Mouse (Mus musculus): ENCODE measurements around the gene Tuba1c.
A peak's percentile ranks its signal among the peaks of the same experiment; 100 is the strongest.

The Tuba1c gene

DNA sequence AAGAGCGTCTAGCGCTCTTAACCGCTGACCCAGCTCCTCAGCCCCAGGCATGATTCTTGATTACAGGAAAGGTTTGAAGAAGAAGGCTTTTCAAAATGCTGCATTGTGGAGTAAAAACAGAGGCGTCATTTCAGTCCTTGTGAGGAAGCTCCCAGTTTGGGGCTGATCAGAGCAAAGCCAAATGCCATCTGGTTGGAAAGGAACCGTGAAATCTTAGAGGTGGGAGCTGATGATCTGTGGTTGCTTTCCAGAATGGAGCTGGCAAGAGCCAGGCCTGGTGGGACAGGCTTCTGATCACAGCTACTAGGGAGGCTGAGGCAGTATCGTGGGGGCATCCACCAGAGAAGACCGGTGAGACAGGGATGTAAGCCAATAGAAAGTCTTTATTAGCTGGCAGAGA is 32.9 kb upstream of the Tuba1c start:
- DNase-seq = no peak

DNA sequence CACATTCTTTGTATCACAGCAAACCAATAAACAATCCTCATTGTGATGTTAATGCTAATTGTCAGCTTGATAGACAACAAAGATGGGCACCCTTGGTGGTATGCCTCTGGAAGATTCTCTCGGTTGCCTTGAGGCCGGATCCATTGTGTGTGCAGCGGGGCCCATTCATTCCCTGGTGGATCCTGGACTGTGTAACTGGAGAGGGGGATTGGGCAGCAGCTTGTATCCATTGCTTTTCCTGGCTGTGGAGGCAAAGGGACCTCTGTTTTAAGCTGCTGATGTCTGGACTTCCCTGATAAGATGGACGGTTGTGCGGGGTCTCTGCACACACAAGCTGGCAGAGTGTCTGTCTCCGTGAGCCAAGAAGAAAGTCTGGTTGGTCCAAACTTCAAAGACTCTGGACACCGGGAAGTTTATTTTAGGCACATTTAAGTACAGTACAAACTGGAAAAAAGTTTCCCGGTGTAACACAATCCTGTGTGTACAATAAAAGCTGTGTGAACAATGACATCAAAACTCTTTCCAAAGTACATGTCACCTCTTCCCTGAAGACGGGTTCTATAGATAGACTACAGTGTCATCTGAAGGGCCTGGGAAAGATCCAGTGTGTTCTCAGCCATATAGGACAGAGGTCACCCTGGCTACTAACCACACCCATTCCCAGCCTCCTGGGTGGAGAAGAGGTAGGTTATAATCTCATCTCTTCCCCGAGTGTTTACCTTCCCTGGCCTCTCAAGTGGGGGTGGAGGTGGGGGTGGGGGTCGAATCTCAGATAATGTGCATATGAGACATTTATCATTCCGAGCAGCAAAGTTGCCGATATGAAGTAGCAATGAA is 31.5 kb upstream of the Tuba1c start:
- no peak for DNase-seq

DNA sequence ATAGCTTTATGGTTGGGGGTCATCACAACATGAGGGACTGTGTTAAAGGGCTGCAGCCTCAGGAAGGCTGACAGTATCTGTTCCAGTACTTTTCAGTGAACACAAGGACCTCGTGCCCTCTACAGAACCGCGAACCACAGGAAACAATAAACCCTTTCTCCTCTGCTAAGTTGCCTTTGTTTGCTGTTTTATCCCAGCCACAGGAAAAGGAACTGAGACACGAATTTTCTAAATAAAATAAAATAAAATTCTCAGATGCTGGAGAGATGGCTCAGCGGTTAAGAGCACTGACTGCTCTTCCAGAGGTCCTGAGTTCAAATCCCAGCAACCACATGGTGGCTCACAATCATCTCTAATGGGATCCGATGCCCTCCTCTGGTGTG is 30.9 kb upstream of the Tuba1c start:
- no peak for DNase-seq

- DNase-seq = peak; percentile 72
These were observed 29.0 kb upstream of the Tuba1c start for GRCm38 (mm10) chr15:99000535-99001283.

DNA sequence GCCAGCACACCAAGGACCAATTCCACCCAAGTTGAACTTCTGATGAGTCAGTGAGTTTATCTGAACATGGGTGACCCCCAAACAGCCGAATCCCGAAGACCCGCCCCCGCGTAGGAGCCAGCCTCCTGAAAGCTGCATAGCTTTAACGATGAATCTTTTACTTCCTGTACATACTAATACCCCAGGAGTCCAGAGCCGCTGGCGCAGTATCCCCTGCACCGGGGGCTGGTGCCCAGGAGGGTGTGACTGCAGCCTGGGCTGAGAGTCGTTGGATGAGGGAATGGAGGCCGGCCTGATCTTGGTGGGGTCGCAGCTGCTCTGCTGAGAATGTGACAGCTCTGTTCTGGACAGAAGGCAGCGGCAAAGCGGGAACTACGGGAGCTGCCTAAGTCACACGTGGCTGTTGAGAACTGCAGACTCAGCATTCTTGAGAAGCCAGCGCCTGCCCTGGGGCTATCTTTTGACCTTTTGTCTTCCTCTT is 28.2 kb upstream of the Tuba1c start:
- DNase-seq = peak; percentile 54

GRCm38 (mm10) chr15:99003600-99003999 is 26.1 kb upstream of the Tuba1c start:
- no peak for DNase-seq

GRCm38 (mm10) chr15:99008801-99009241 is 20.9 kb upstream of the Tuba1c start:
- no peak for DNase-seq

GRCm38 (mm10) chr15:99010896-99011295 is 18.8 kb upstream of the Tuba1c start:
- DNase-seq = no peak

DNA sequence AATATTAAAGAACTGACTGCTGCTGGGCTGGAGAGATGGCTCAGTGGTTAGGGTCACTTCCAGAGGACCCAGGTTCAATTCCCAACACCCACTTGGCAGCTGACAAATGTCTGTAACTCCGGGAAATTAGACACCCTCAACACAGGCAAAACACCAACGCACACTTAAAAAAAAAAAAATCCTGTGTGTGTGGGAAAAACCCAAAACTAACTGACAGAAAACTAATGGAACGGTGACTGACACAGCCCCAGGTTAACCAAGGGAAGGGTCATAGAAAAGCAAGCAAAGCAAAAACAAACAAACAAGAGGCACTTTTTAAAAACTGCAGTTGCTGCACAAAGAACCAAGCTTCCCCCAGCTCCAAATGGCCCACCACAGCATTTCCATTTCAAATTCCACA is 17.7 kb upstream of the Tuba1c start:
- DNase-seq = no peak

GRCm38 (mm10) chr15:99014496-99015030 is 15.1 kb upstream of the Tuba1c start:
- DNase-seq = peak; percentile 47

DNA sequence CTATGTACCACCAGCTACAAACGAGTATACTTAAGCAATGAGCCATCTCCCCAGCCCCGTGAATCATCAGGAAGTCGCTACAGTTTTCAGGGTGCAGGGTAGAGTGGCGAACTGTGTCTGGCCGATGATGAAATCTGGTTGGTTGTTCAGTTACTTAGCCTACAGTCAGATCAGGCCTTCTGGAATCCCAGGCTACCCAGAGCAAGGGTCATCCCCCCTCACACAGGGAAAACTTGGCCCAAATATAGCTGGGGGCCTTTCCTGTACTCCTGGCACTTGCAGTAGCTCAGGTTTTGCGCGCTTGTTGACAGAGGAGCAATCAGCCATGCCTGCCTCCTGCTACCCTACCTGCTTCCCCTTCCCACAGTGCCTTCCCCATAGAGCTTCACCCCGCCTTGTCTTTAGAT is 12.3 kb upstream of the Tuba1c start:
- DNase-seq = no peak

DNA sequence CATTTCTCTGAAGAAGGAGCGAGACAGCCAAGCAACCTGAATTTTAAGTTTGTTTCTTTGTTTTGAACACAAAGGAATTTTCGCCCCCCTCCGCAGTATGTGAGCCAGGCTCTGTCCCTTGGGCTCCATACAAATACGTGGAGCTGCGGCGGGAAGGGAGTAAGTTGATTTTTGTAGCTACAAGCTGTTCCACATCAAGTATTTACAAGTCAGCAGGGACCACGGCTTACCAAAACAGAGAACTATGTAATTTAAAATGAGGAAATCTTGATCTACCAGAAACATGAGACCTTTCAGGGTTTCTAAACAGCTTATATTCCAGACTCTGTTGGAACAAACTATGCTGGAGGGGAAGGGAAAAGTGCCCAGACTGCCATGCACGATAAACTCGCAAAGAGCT is 11.7 kb upstream of the Tuba1c start:
- DNase-seq = peak; percentile 59

GRCm38 (mm10) chr15:99018630-99019029 is 11.1 kb upstream of the Tuba1c start:
- peak; percentile 34 for DNase-seq

- no peak for DNase-seq
These were observed 10.3 kb upstream of the Tuba1c start for GRCm38 (mm10) chr15:99019436-99019835.

GRCm38 (mm10) chr15:99020171-99020570 is 9.5 kb upstream of the Tuba1c start:
- DNase-seq = no peak

DNA sequence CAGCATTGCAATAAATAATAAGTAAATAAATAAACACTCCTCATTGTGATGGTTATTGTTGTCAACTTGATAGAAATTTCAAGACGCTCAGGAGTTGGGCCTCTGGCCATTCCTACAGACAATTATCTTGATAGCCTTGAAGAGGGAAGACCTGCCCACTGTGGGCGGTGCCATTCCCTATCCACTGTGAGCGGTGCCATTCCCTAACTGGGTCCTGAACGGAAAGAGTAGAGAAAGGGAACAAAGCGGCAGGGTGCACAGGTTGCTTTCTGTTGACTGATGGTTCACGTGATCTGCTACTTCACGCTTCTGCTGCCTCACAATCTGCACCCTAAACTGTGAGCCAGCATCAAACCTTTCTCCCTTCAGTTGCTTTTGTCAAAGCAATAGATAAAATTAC is 8.4 kb upstream of the Tuba1c start:
- no peak for DNase-seq

DNA sequence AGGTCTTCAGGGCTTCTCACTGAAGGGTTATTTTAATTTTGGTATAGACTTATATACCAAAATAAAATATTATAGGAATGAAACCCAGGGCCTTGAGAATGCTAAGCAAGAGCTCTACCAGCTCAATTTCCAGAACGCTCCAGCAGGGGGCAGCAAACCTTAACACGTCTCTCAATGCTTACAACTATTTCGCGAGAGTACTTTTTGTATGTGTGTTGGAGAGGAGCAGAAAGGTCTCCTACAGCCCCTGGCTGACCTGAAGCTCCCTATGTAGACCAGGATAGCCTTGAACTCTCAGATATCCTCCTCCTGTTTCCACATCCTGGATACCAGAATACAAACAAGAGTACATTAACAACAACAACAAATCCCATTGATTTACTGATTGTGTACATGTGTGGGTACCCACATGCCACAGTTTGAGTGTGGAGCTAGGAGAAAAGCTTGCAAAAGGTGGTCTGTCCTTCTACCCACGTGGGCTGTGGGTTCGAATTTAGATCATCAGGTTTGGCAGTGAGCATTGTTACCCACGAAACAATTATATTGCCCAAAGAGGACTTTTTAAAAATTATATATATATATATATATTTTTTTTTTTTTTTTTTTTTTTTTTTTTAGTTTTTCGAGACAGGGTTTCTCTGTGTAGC is 4.9 kb upstream of the Tuba1c start:
- peak; percentile 88 for DNase-seq

- no peak for DNase-seq
These were observed 4.3 kb upstream of the Tuba1c start for GRCm38 (mm10) chr15:99025414-99025813.

DNA sequence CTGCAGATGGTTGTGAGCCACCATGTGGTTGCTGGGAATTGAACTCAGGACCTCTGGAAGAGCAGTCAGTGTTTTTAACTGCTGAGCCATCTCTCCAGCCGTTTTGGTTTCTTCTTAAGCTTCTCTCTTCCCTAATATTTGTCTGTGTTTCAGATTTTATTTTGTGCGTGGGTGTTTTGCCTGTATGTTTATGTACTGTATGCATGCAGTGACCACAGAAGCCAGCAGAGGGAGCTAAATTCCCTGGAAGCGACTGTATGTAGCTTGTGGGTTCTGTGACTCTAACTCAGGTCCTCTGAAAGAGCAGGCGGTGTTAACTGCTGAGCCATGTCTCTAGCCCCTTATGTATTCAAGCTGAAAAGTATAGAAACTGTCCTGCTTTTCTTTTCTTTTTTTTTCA is 3.4 kb upstream of the Tuba1c start:
- no peak for DNase-seq

GRCm38 (mm10) chr15:99027116-99027515 is 2.6 kb upstream of the Tuba1c start:
- DNase-seq = no peak

GRCm38 (mm10) chr15:99028874-99029458 is 725 bp upstream of the Tuba1c start:
- DNase-seq = no peak

DNA sequence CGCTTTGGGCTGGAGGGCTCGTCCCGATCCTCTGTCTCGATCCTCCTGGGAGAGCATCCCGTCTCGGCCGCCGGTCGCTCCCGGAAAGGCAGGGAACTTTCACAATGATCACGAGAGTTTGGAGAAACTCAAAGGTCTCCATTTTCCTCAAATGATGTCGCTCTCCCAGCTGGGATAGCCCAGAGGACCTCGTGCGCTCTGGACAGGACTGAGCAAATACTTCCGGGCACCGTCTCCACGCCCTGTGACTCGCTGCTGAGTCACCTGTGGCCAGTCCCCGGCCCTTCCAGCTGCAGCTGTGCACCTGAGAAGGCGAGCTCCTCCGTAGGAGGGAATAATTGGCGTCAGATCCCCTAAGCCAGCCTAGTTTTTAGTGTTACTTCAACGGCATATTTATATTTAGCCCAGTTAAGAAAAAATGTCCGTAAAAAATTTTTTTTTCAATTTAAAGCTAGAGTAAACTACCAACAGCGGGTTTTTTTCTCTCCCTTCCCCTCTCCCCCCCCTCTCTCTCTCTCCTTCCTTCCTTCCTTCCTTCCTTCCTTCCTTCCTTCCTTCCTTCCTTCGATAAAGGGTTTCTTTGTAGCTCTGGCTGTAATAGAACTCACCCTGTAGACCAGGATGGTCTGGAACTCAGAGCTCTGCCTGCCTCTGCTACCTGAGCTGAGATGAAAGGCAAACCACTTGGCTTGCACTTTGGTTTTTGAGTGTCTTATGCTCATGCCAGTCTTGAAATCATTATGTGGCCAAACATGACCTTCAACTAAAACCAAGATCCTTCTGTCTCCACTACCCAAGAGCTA is 1.1 kb downstream of the Tuba1c start:
- DNase-seq = peak; percentile 63
